18 mouse cellular contexts compared by ENCODE assay signal in genomic region chr5:140572611-140573010, GRCm38 (mm10). TPM values are rescaled to one million over a fixed set of nuclear protein-coding genes. Genes with fewer than 3 reads are reported as not detected.
DNase-seq lines count a peak whose midpoint lies in the region; ATAC-seq and TF ChIP-seq lines count a peak whose summit lies in the region.
"Had no signal": no experiment of that assay in that cellular context is flagged by ENCODE, and none has a peak within 500 bp of the region (broad histone marks: within the 10 kb centered on the region; RNA-seq: fewer than 3 reads in every experiment).

No protein-coding gene starts in this region.

- no peak overlapping the region for H3K4me3 ChIP-seq in midbrain, embryonic 10.5 days
- no peak overlapping the region for H3K4me3 ChIP-seq in midbrain, postnatal 0 days (ENCODE audit: low read depth, low read length)
- H3K4me3 ChIP-seq: forebrain, embryonic 12.5 days; neural tube, embryonic 15.5 days had no signal

- no peaks in the 10 kb centered on the region for H3K36me3 ChIP-seq in midbrain, embryonic 10.5 days
- no peaks in the 10 kb centered on the region for H3K36me3 ChIP-seq in midbrain, postnatal 0 days (ENCODE audit: insufficient read depth, low read length)
- H3K36me3 ChIP-seq: forebrain, embryonic 12.5 days; neural tube, embryonic 15.5 days had no signal

- DNase-seq in adrenal gland, adult 2 months, result peak; percentile 50
- no peak for DNase-seq in adrenal gland, postnatal 4 days (ENCODE audit: low spot score in 2 of 2)
- DNase-seq in midbrain, embryonic 10.5 days (ENCODE audit: low spot score), result no peak
- no peak for DNase-seq in midbrain, postnatal 0 days (ENCODE audit: low spot score)
- peak; percentile 76 for DNase-seq in kidney, postnatal 14 days
- DNase-seq in liver, result no peak
- DNase-seq in layer of hippocampus, adult 9-11 months, result no peak
- no peak for DNase-seq in right cerebral cortex, postnatal 4 days
- DNase-seq: cerebellum, adult 11 months; embryo, embryonic 11 days; liver, postnatal 0 days; midbrain, embryonic 14.5 days; right cerebral cortex, postnatal 25 days had no signal

- peaks cover 36% of the 10 kb centered on the region for H3K4me1 ChIP-seq in midbrain, embryonic 10.5 days
- H3K4me1 ChIP-seq in midbrain, postnatal 0 days (ENCODE audit: insufficient read depth, low read length), result no peaks in the 10 kb centered on the region

- no peak for TF ChIP-seq CTCF in midbrain, postnatal 0 days (IDR thresholded peaks at IDR 0.05)

- no peak overlapping the region for H3K9ac ChIP-seq in midbrain, postnatal 0 days (replicated peaks; ENCODE audit: low read length, poor library complexity, severe bottlenecking)
- H3K9ac ChIP-seq: forebrain, embryonic 12.5 days; liver, postnatal 0 days; neural tube, embryonic 15.5 days had no signal

- WGBS in midbrain, embryonic 10.5 days, result 80% methylated on average over 6 of the region's 6 CpGs
- 72% methylated on average over 6 of the region's 6 CpGs for WGBS in midbrain, postnatal 0 days

- H3K4me2 ChIP-seq in midbrain, postnatal 0 days (ENCODE audit: low read depth, low read length, poor library complexity, severe bottlenecking), result no peak overlapping the region
- H3K4me2 ChIP-seq: forebrain, embryonic 12.5 days; neural tube, embryonic 15.5 days had no signal

- ATAC-seq in midbrain, postnatal 0 days (ENCODE audit: low FRiP score), result no peak
- ATAC-seq: activated CD4-positive, CD25-positive, alpha-beta regulatory T cell, adult 4 months; liver, postnatal 0 days had no signal

- peak overlapping the region; percentile 57 for H3K27ac ChIP-seq in midbrain, embryonic 10.5 days (replicated peaks)
- no peak overlapping the region for H3K27ac ChIP-seq in midbrain, postnatal 0 days (ENCODE audit: low read depth, low read length)
- H3K27ac ChIP-seq: forebrain, embryonic 12.5 days; neural tube, embryonic 15.5 days had no signal

- H3K27me3 ChIP-seq in midbrain, embryonic 10.5 days (ENCODE audit: low read depth, poor library complexity, severe bottlenecking), result no peaks in the 10 kb centered on the region; the same call in 1 of the 2 replicates
- H3K27me3 ChIP-seq in midbrain, postnatal 0 days (ENCODE audit: insufficient read depth, low read length), result no peaks in the 10 kb centered on the region
- H3K27me3 ChIP-seq: forebrain, embryonic 12.5 days; neural tube, embryonic 15.5 days had no signal

- H3K9me3 ChIP-seq in midbrain, embryonic 10.5 days (replicated peaks), result no peaks in the 10 kb centered on the region; the same call in 1 of the 2 replicates
- H3K9me3 ChIP-seq in midbrain, postnatal 0 days (ENCODE audit: low read length), result no peaks in the 10 kb centered on the region
- H3K9me3 ChIP-seq: forebrain, embryonic 12.5 days; neural tube, embryonic 15.5 days had no signal

RNA-seq across cellular contexts. Expression of gene Grifin, which starts 7.7 kb away (rescaled TPM):
- total RNA-seq in adrenal gland, adult 2 months (2021), result not detected
- not detected in 2 replicates for polyA plus RNA-seq in adrenal gland, adult 2 months (2012; rRNA removed)
- not detected for total RNA-seq in adrenal gland, postnatal 4 days (2021)
- polyA plus RNA-seq in midbrain, embryonic 10.5 days (2016; fragmentation: Nextera tagmentation; extraction: Ambion mirVana), result 0.62 and 0.63 TPM in 2 replicates
- total RNA-seq in midbrain, postnatal 0 days (2014; rRNA removed), result not detected in 2 replicates
- 0.39 TPM in 1 of 2 replicates, not detected in the other for polyA plus RNA-seq in midbrain, postnatal 0 days (2015; fragmentation: Nextera tagmentation; extraction: Ambion mirVana)
- total RNA-seq: left cerebral cortex, postnatal 14 days had no signal
- polyA plus RNA-seq: forebrain, embryonic 12.5 days; hindbrain, embryonic 11.5 days; liver, postnatal 0 days; midbrain, embryonic 14.5 days; neural tube, embryonic 15.5 days had no signal

RNA-seq across cellular contexts. Expression of gene Lfng, which starts 34.5 kb away (rescaled TPM):
- 10 to 100 TPM in 1 of 2 experiments, 1 to 10 TPM in 1; 9.5 to 14.5 TPM for total RNA-seq in adrenal gland, adult 2 months (2021)
- 59.0 and 60.2 TPM in 2 replicates for polyA plus RNA-seq in adrenal gland, adult 2 months (2012; rRNA removed)
- 10 to 100 TPM; 23.5 to 24.4 TPM for total RNA-seq in adrenal gland, postnatal 4 days (2021)
- polyA plus RNA-seq in midbrain, embryonic 10.5 days (2016; fragmentation: Nextera tagmentation; extraction: Ambion mirVana), result 43.7 and 50.8 TPM in 2 replicates
- total RNA-seq in midbrain, postnatal 0 days (2014; rRNA removed), result 55.6 and 56.6 TPM in 2 replicates
- polyA plus RNA-seq in midbrain, postnatal 0 days (2015; fragmentation: Nextera tagmentation; extraction: Ambion mirVana), result 20.1 and 22.5 TPM in 2 replicates

Comparison
In these comparisons a context has a peak if more than half of its experiments do, and no peak if none do; other contexts are left out.
1. DNase-seq: peak in adrenal gland, adult 2 months (single experiment) and kidney, postnatal 14 days (single experiment); none in adrenal gland, postnatal 4 days (0 of 2), midbrain, embryonic 10.5 days (single experiment), midbrain, postnatal 0 days (single experiment), liver (single experiment), layer of hippocampus, adult 9-11 months (single experiment) and right cerebral cortex, postnatal 4 days (single experiment).